Mouse (Mus musculus): Measurements from ENCODE around the gene Ybx1. TPM values are rescaled to one million over a fixed set of nuclear protein-coding genes. Genes with fewer than 3 reads are reported as not detected.

The Ybx1 gene
- polyA plus RNA-seq, 1 experiment, result 79.1 TPM

DNA sequence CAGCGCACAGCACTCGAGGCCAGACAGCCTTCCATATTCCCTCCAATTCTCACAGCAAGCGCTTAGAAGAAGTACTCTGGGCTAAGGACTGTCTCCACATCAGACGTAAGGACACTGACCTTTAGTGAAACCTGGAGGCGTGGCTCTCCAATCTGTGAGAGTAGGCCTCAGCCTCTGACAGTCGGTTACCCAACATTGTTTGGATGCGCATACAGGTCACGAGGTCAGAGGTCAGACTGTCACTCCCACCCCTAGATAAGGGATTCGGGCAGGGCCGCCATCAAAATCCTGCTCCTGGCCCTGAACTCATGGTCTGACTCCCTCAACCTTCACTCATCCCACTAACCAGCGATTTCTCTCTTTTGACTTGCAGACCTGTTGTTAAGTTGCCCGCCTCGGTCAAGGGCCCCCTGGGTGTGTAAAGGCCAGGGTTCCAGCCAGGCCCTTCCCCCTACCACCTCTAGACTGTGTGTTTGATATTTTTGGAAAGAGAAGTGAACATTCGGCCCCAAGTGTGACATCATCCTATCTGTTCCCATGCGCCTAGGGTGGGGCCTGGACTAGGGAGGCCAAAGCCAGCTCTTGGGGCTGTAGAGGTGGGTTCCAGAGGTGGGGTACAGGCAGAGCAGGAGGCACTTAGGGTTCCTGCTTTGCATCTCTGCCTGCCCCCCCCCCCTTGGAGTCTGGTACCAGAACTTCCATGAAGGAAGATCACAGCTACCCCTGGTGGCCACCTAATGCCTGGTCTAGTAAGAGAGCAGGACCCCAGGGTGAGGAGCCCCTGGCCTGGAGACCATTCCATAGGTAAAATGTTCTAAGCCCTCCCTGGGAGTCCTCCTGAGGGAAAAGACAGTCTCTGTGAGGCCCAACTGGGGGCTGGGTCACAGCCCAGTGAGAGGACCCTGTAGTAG lies 34.8 kb downstream of the Ybx1 start:
- no peaks in the 10 kb centered on the region for H3K4me1 ChIP-seq (ENCODE audit: control insufficient read depth, insufficient read depth, insufficient read length)
- WGBS, result 90% methylated on average over 15 of the region's 15 CpGs
- no peak for DNase-seq (ENCODE audit: low read depth in 1 of 2, low spot score in 2 of 2)
- H3K4me3 ChIP-seq (ENCODE audit: extremely low read depth, insufficient read depth, insufficient read length), result no peak overlapping the region
- H3K27me3 ChIP-seq (ENCODE audit: control insufficient read depth, insufficient read depth, low read length), result no peaks in the 10 kb centered on the region
- no peak overlapping the region for H3K27ac ChIP-seq (ENCODE audit: insufficient read depth, low read length)
- H3K36me3 ChIP-seq (ENCODE audit: control insufficient read depth, insufficient read depth, low read length), result no peaks in the 10 kb centered on the region
- TF ChIP-seq POLR2A (IDR thresholded peaks at IDR 0.05; ENCODE audit: low read depth, low read length) (no peak), CTCF (IDR thresholded peaks at IDR 0.05; ENCODE audit: extremely low read depth, insufficient read depth, insufficient read length, insufficient replicate concordance) (no peak)

DNA sequence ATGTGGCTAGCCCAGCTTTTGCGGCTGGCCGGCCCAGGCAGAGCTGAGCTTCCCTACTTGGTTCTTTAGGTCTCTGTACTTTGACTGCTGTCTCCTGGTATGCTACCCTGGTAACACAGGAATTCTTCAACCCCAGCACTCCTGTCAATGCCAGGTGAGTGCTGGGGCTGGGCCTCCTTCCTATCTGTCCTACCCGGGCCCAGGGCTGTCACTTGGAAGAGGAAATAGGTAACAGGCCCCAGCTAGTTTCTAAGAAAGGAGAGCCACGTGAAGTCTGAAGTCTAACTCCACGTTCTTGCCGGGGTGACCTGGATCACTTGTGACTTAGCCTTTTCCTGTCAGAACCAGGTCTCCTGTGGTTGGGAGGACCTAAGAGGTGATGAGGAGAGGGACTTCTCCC lies 37.3 kb downstream of the Ybx1 start:
- H3K4me3 ChIP-seq (ENCODE audit: extremely low read depth, insufficient read depth, insufficient read length), result no peak overlapping the region
- no peak overlapping the region for H3K27ac ChIP-seq (ENCODE audit: insufficient read depth, low read length)
- H3K27me3 ChIP-seq (ENCODE audit: control insufficient read depth, insufficient read depth, low read length), result no peaks in the 10 kb centered on the region
- WGBS, result 66% methylated on average over 6 of the region's 6 CpGs
- no peak for DNase-seq (ENCODE audit: low read depth in 1 of 2, low spot score in 2 of 2)
- TF ChIP-seq POLR2A (IDR thresholded peaks at IDR 0.05; ENCODE audit: low read depth, low read length) (no peak), CTCF (IDR thresholded peaks at IDR 0.05; ENCODE audit: extremely low read depth, insufficient read depth, insufficient read length, insufficient replicate concordance) (no peak)
- H3K4me1 ChIP-seq (ENCODE audit: control insufficient read depth, insufficient read depth, insufficient read length), result no peaks in the 10 kb centered on the region
- H3K36me3 ChIP-seq (ENCODE audit: control insufficient read depth, insufficient read depth, low read length), result no peaks in the 10 kb centered on the region

DNA sequence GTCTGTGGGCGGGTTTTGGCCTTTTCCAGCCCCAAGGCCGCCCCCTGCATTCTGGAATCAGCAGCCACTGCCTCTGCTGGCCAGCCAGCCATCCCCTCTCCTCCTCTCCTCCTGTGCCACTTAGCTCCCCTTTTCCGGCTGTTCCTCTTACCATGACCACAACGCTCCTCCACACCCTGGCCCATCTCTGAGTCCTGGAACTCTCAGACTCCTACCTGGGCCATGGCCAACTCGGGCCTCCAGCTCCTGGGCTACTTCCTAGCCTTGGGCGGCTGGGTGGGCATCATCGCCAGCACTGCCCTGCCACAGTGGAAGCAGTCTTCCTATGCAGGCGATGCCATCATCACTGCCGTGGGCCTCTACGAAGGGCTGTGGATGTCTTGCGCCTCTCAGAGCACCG lies 39.1 kb downstream of the Ybx1 start, which contains the start of gene Cldn19:
Gene Cldn19, plus strand, starts transcription at position 64 of the 400 bp plus-strand sequence.
- no peaks in the 10 kb centered on the region for H3K27me3 ChIP-seq (ENCODE audit: control insufficient read depth, insufficient read depth, low read length)
- WGBS, result 88% methylated on average over 12 of the region's 12 CpGs
- H3K36me3 ChIP-seq (ENCODE audit: control insufficient read depth, insufficient read depth, low read length), result no peaks in the 10 kb centered on the region
- TF ChIP-seq CTCF (IDR thresholded peaks at IDR 0.05; ENCODE audit: extremely low read depth, insufficient read depth, insufficient read length, insufficient replicate concordance) (no peak), POLR2A (IDR thresholded peaks at IDR 0.05; ENCODE audit: low read depth, low read length) (no peak)
- no peak within 1 kb of the TSS for H3K27ac ChIP-seq (ENCODE audit: insufficient read depth, low read length)
- no peak within 1 kb of the TSS for H3K4me3 ChIP-seq (ENCODE audit: extremely low read depth, insufficient read depth, insufficient read length)
- no peak for DNase-seq (ENCODE audit: low read depth in 1 of 2, low spot score in 2 of 2)
- H3K4me1 ChIP-seq (ENCODE audit: control insufficient read depth, insufficient read depth, insufficient read length), result no peaks in the 10 kb centered on the region

DNA sequence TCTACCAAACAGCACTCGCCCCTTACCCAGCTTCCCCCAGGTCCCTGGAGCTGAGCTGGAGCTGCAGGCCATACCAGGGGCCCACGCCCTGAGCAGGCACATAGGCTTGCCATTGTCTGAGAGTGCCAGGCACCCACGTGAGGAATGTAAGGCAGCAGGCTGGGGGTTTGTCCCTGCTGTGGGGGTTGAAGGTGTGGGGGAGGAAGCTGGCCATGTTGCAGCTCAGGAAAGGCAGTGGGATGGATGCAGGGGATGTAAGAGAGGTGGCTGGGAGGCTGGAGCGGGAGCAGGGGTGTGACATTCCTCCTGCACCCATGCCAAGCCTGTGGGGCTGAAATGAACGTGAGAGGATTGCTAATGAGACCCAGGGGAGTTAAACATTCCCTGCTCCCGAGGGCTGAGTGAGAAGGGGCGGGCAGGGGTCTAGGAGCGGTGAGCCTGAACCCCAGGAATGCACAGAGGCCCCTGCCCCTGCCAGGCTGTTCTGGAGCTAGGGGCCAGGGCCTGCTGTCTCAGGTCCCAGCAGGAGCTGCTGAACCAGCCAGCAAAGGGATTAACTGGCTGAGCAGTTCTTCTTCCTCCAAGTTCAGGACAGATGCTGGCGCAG lies 40.3 kb downstream of the Ybx1 start:
- Histone ChIP-seq H3K27ac (ENCODE audit: insufficient read depth, low read length) (no peak overlapping the region), H3K27me3 (ENCODE audit: control insufficient read depth, insufficient read depth, low read length) (no peaks in the 10 kb centered on the region), H3K4me3 (ENCODE audit: extremely low read depth, insufficient read depth, insufficient read length) (no peak overlapping the region), H3K36me3 (ENCODE audit: control insufficient read depth, insufficient read depth, low read length) (no peaks in the 10 kb centered on the region), H3K4me1 (ENCODE audit: control insufficient read depth, insufficient read depth, insufficient read length) (no peaks in the 10 kb centered on the region)
- WGBS, result 85% methylated on average over 9 of the region's 9 CpGs
- DNase-seq (ENCODE audit: low read depth in 1 of 2, low spot score in 2 of 2), result no peak
- no peak for TF ChIP-seq POLR2A (IDR thresholded peaks at IDR 0.05; ENCODE audit: low read depth, low read length)
- TF ChIP-seq CTCF (IDR thresholded peaks at IDR 0.05; ENCODE audit: extremely low read depth, insufficient read depth, insufficient read length, insufficient replicate concordance), result no peak

DNA sequence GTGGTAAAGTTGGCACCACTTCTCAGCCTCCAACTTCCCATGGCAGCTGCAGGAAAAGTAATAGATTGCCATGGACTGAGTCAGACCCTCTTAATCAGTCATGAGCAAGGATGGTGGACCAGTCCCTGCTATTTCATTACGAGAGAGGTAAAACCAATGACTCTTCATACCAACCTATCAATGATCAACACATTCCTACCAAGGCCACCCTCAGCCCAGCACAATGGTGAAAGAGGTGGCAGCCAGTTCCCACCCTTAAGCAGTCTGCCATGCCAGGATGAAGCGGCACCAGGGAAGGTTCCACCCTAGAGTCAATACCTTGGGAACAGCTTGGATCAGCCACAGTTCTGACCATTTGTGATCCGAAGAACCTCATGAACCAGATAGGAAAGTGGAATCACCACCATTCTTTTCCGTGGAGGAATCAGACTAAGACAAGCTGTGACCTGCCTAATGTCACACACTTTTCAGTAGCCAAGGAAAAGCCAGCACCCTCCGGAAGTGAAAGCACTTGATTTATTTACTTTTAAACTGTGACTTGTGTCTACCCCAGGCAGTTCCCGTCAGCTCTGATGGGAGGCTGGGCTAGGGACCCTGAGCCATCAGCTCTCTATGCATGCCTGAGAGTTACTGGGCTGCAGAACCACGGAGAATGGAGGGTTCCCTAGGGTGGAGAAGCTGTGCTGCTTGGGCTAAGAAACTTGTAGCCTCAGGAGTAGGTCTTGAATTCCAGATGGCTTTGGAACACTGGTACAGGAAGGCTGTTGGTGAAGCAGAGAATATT lies 42.2 kb downstream of the Ybx1 start:
- Histone ChIP-seq H3K4me3 (ENCODE audit: extremely low read depth, insufficient read depth, insufficient read length) (no peak overlapping the region), H3K36me3 (ENCODE audit: control insufficient read depth, insufficient read depth, low read length) (no peaks in the 10 kb centered on the region), H3K27ac (ENCODE audit: insufficient read depth, low read length) (no peak overlapping the region), H3K27me3 (ENCODE audit: control insufficient read depth, insufficient read depth, low read length) (no peaks in the 10 kb centered on the region), H3K4me1 (ENCODE audit: control insufficient read depth, insufficient read depth, insufficient read length) (no peaks in the 10 kb centered on the region)
- 67% methylated on average over 7 of the region's 7 CpGs for WGBS
- no peak for TF ChIP-seq POLR2A (IDR thresholded peaks at IDR 0.05; ENCODE audit: low read depth, low read length)
- no peak for TF ChIP-seq CTCF (IDR thresholded peaks at IDR 0.05; ENCODE audit: extremely low read depth, insufficient read depth, insufficient read length, insufficient replicate concordance)
- DNase-seq (ENCODE audit: low read depth in 1 of 2, low spot score in 2 of 2), result no peak

DNA sequence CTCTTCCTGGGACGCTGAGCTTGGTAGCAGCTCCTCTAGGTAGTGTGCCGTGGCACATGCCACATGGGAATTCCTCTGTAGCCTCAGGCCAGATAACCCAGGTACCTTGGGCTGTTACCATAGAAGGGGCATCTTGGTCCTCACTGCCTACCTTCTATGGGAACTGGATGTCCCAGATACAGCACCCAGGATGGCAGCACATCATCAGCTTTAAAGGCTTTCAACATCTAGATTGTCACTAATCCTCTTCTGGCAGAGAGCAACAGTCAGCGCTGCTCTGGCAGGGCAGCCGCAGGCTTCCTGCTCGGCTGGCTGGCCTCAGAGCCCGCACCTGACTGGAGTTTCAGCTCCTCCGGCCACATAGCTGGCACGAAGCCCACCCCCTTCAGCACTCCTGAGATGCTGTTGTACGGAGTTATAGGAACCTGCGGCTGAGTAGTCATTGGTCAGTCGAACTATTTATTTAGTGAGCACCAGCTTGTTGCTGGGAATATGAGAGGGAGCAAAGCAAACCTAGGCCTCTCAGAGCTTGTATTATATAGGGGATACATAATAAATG lies 45.9 kb downstream of the Ybx1 start:
- WGBS, result 88% methylated on average over 11 of the region's 11 CpGs
- DNase-seq (ENCODE audit: low read depth in 1 of 2, low spot score in 2 of 2), result no peak

More for the DNA sequence above, 45.9 kb downstream of the Ybx1 start:
- no peaks in the 10 kb centered on the region for H3K27me3 ChIP-seq (ENCODE audit: control insufficient read depth, insufficient read depth, low read length)
- no peaks in the 10 kb centered on the region for H3K4me1 ChIP-seq (ENCODE audit: control insufficient read depth, insufficient read depth, insufficient read length)
- TF ChIP-seq POLR2A (IDR thresholded peaks at IDR 0.05; ENCODE audit: low read depth, low read length) (no peak), CTCF (IDR thresholded peaks at IDR 0.05; ENCODE audit: extremely low read depth, insufficient read depth, insufficient read length, insufficient replicate concordance) (no peak)
- no peak overlapping the region for H3K4me3 ChIP-seq (ENCODE audit: extremely low read depth, insufficient read depth, insufficient read length)
- H3K36me3 ChIP-seq (ENCODE audit: control insufficient read depth, insufficient read depth, low read length), result no peaks in the 10 kb centered on the region
- H3K27ac ChIP-seq (ENCODE audit: insufficient read depth, low read length), result no peak overlapping the region
